Mouse (Mus musculus) heart, adult 9 months (tissue): Measurements from ENCODE around the gene Terf2.
"Not testable (repeated sequence)": the region's sequence is repeated elsewhere in the genome, so short reads cannot be mapped to it uniquely, and the experiment has no call there.

Experiments
- DNase-seq, 2 experiments: peaks; one replicate each; pipeline ENCODE4 v3.0.0; 2022; ENCODE audit warnings: low spot score in 2 of 2

Gene Terf2

GRCm38 (mm10) chr8:107114150-107115007 lies 18.0 kb upstream of the Terf2 start:
- no peak for DNase-seq

GRCm38 (mm10) chr8:107113209-107113608 lies 16.9 kb upstream of the Terf2 start:
- no peak for DNase-seq

GRCm38 (mm10) chr8:107111340-107112105 lies 15.2 kb upstream of the Terf2 start:
- no peak for DNase-seq

GRCm38 (mm10) chr8:107110629-107111330 lies 14.4 kb upstream of the Terf2 start:
- DNase-seq, result no peak

- DNase-seq, result no peak
Observed at GRCm38 (mm10) chr8:107109816-107110435, 13.6 kb upstream of the Terf2 start.

- DNase-seq, result no peak
Observed at GRCm38 (mm10) chr8:107108978-107109720, 12.8 kb upstream of the Terf2 start.

GRCm38 (mm10) chr8:107108089-107108488 lies 11.7 kb upstream of the Terf2 start:
- not testable (repeated sequence) for DNase-seq

GRCm38 (mm10) chr8:107104547-107104946 lies 8.2 kb upstream of the Terf2 start:
- DNase-seq, result peak in 1 of 2 experiments; percentile 63

- DNase-seq, result peak in 1 of 2 experiments; percentile 22
Observed at GRCm38 (mm10) chr8:107100635-107101034, 4.3 kb upstream of the Terf2 start.

- no peak for DNase-seq
Observed at GRCm38 (mm10) chr8:107095717-107096365, 506 bp downstream of the Terf2 start.

- DNase-seq, result no peak
Observed at GRCm38 (mm10) chr8:107090531-107090930, 5.8 kb downstream of the Terf2 start.

GRCm38 (mm10) chr8:107088526-107089063 lies 7.8 kb downstream of the Terf2 start:
- no peak for DNase-seq

GRCm38 (mm10) chr8:107086018-107086417 lies 10.3 kb downstream of the Terf2 start:
- no peak for DNase-seq

- DNase-seq, result no peak
Observed at GRCm38 (mm10) chr8:107085358-107085757, 11.0 kb downstream of the Terf2 start.

- no peak for DNase-seq
Observed at GRCm38 (mm10) chr8:107076239-107076888, 20.0 kb downstream of the Terf2 start.

GRCm38 (mm10) chr8:107074128-107074527 lies 22.2 kb downstream of the Terf2 start:
- DNase-seq, result no peak

- no peak for DNase-seq
Observed at GRCm38 (mm10) chr8:107073706-107074105, 22.6 kb downstream of the Terf2 start.

GRCm38 (mm10) chr8:107065511-107066496 lies 30.5 kb downstream of the Terf2 start, which contains the start of gene Tmed6:
Gene Tmed6 (minus strand): TSS chr8:107065644.
- DNase-seq, result no peak
